Mouse (Mus musculus): ENCODE data around the gene Myh10.

Myh10 gene

DNA sequence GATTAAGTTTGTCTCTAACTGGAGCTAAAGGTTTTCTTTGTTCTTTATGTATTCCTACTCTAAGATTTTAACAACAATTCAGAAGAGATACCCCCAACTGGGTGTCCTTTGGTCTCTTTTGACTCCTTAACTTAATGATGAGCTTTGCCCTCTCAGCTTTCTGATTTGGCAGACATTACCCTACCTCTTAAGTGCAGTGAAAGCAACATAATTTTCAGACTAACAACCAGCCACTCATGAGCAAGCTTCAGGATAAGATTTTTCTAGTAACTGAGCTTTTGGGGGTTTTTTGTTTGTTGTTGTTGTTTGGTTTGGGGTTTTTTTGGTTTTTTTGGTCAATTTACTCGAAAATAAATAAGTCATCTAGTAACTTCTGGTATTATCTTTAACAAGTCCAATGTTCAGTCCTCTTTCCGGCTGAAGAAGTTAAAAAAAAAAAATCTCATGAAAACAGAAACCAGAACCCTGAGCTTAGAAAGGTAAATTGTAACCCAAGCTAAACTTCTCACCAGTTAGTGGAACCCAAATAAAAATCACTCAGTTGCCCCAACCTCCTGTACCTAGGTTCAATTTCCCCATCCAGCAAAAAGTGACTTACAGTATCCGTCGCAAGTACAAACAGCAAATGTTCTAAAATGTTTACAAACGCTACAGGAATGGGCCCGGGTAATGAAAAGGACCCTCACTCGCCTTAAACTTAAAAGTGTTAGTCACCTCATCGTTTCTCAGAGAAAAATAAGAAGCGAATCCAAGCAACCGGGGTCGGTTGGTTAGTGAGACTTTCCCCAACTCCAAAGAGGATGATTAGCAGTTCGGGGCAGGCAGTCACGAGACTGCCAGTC is 160.5 kb downstream of the Myh10 start:
- no peak for TF ChIP-seq GATA4 (IDR thresholded peaks at IDR 0.05; ENCODE audit: insufficient replicate concordance, low read length)

DNA sequence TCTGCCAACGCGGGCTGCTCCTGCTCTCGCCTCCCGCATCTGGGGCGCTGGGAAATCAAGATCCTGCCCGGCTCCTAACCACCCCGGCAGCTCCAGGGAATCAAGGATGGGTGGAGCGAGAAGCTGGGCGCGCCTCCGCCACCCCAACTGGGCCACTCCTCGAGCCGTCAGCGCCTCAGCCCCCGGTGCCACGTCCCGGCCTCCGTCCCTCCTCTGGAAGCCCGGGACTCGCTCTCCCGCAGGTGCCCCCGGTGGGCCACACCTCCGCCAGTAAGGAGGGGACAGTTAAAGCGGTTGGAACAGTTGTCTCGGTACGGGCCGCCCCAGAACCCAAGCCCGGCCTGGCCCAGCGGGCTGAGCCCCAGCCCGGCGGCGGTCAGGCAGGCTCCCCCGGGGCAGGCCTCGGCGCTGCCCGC is 161.1 kb downstream of the Myh10 start:
- TF ChIP-seq GATA4 (IDR thresholded peaks at IDR 0.05; ENCODE audit: insufficient replicate concordance, low read length): no peak; the same call in 1 of the 2 replicates

DNA sequence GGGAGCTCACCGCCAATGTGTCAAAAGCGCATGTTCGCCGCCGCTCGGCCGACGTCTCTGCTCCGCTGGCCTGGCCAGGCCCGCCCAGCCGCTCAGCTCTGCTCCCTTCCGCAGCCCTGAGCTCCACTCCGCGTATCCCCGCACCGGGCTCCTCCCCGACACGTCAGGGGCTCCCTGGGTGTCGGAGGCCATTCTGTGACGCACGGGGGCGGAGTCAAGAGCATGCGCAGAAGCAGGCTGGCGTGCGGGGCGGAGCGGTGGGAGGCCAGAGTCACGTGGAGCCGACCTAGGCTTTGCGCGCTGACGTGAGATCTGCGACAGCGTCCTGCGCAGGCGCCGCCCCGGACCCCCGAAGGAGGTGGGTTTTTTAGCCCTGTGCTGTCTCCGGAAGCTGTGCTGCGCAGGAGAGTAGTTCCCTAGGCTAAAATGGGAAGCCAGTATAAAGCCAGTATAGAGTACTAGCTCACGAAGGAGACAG is 161.6 kb downstream of the Myh10 start:
- TF ChIP-seq GATA4 (IDR thresholded peaks at IDR 0.05; ENCODE audit: insufficient replicate concordance, low read length): no peak; the same call in 1 of the 2 replicates

DNA sequence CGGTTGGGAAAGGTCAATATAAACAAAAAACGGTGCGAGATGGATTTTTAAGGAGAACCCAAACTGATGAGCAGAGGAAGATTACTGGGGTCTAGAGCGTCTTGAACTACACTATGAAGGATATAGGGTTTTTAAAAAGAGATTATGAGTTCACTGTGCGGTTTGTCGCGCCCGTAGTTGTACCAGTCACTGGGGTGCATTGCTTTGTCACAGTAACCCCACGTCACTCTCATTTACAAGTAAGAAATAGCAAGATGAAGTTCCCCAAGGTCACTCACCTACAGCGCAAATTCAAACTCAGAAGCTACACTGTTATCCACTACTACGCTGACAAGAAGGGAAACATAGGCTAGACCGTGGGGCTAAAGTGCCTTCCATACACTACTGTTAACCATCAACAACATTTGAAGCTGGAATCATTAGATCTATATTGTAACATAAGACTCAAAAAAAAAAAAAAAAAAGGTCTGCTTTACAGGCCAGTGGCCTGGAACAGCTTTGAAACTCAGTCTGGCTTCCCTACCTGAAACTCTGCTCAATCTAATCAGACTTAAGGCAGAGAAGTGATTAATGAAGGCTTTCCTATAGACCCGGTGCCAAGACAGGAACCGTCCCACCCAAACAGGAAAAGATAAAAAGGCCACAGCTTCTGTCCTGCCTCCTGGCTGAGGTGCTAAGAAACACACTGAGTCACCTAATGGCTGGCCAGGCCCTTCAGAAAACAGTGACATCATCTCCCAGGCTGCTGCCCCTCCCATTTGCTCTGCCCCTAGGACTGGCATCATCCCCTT is 162.4 kb downstream of the Myh10 start:
- peak; percentile 87; the same call in 1 of the 2 replicates for TF ChIP-seq GATA4 (IDR thresholded peaks at IDR 0.05; ENCODE audit: insufficient replicate concordance, low read length)

DNA sequence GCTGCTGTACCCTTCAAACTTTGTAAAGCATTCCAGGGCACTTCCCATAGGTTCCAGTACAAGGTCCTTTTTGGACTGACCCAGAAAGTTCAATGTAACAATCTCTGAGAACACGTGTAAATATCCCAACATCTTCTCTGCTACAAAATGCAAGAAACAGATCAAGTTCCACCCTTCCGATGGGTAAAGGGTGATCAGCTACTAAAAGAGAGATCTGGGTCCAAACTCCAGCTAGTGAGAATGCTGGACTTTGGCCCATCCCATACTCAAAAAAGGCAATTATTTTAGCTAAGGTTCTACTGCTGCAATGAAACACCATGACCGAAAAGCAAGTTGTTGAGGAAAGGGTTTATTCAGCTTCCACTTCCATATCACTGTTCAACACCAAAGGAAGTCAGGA is 163.3 kb downstream of the Myh10 start:
- TF ChIP-seq GATA4 (IDR thresholded peaks at IDR 0.05; ENCODE audit: insufficient replicate concordance, low read length): no peak

DNA sequence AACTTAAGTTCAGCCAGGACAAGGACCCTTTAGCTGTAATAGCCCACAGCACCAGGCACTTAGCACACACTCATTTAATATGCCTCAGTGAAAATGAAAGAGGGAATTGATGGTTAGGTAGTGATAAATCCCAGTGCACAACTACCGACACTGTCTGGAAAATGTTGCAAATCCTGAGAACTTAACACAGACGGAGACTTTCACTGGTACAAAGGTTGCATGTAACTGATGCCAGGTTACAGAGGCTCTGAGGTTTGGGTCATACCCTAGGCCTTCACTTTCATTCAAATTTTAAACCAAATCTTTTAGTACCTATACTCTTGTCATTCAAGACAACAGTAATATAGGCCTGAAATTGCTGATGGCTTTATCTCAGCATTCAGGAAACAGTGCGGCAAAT is 166.0 kb downstream of the Myh10 start:
- no peak for TF ChIP-seq GATA4 (IDR thresholded peaks at IDR 0.05; ENCODE audit: insufficient replicate concordance, low read length)

DNA sequence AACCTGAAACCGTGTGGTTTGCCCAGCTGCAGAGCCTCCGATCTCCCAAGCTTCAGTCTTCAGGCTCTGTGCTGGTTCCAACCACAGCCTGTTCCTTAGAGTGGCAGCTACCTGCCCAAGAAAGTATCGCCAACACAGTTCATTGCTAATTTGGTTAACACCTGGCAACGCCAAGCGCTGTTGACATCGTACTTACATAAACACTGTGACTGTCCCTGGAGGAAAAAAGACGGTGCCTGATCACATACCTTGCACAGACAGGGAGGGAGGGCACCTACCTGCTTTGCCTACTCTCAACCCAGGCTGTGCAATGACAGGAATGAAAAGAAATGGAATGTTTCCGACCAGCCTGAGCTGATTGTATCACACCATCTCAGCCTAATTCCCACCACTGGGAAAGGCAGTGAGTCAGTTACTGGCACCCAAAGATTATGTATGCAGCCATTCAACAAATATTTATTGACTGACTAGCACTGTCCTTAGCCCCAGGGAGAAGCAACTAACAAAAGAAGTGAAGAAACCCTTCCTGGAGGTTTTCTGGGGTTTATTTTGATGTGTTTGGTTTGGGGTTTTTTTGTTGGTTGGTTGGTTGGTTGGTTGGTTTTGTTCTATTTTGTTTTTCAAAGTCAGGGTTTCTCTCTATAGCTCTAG is 168.7 kb downstream of the Myh10 start:
- TF ChIP-seq GATA4 (IDR thresholded peaks at IDR 0.05; ENCODE audit: insufficient replicate concordance, low read length): no peak

DNA sequence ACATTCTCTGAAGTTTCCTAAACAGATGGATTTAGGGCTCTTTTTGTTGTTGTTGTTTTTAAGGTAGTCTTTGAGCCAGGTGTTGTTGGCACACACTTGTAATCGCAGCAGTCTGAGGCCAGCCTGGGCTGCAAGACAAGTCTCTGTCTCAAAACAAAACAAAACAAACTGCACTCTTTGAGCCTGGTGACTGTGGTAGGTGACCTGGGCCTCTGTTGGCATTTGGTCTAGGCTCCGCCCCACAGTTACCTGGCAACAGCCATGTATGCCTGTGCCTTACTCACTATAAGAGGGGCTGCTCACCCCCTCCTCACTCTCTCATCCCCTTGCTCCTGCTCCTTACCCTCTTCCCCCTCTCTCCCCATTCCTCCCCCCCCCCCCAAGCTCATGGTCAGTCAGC is 170.9 kb downstream of the Myh10 start:
- TF ChIP-seq GATA4 (IDR thresholded peaks at IDR 0.05; ENCODE audit: insufficient replicate concordance, low read length): no peak

DNA sequence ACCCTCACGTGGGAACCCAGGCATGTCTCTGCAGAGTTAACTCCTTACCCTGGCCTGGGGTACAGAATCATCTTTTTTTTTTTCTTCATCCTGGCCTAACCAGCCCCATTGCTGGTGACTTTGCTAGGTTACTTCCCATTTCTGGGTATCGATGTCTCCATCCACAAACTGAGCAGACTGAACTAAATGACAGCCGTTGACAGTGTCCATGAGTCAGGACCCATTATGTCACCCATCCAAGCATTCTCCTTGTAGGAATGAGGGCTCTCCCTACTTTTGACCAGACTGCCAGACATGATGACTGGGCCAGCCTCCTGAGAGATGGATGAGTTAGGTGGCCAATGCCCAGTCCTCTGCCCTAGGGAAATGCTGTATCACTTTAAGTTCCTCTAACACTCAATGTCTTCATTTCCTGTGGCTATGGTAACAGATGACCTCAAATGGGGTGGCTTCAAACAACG is 172.3 kb downstream of the Myh10 start:
- no peak for TF ChIP-seq GATA4 (IDR thresholded peaks at IDR 0.05; ENCODE audit: insufficient replicate concordance, low read length)

DNA sequence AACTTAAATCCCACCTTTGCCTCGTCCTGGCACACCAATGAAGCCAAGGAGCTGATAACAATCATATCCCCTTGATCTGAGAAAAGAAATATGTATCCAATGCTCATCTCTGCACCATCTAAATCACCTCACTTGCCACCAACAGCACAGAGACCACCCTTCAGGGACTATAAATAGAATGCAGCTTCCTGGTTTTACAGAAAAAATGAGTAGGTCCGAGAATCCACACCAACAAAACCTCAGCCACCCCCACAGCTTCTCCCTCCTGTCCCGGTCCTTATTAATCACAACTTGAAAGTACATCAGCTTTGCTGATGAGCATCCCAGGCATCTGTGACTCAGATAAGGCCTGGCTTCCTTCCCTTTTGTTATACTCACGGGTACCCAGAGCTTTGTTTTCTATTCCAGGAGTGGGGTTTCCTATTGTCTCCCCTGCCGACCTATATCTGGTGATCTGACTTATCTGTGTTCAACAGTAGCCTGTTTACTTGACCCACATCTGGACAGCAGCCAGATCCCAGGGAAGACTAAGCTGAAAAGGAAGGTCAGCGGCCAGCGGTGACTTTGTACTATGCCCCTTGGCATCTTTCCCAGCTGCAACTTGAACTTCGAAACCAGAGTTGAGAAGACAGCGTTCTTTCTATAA is 173.3 kb downstream of the Myh10 start:
- TF ChIP-seq GATA4 (IDR thresholded peaks at IDR 0.05; ENCODE audit: insufficient replicate concordance, low read length): peak; percentile 99

Measured in liver, adult (tissue).